Mouse (Mus musculus) midbrain, embryonic 11.5 days (tissue): ENCODE results near the gene Bpifa2. TPM values are rescaled to one million over a fixed set of nuclear protein-coding genes. Genes with fewer than 3 reads are reported as not detected.
A peak's percentile ranks its signal among the peaks of the same experiment; 100 is the strongest.

Source experiments
- ATAC-seq: fragments of 200-750 bp; cut with Nextera tagmentation; 2 replicates; pipeline ENCODE4 v1.8.0; 2017; ENCODE audit warnings: moderate TSS enrichment, moderate library complexity; ENCODE audit not compliant: low FRiP score
- DNase-seq: peaks from one replicate; pipeline ENCODE4 v3.0.0; 2015; ENCODE audit warnings: low spot score; ENCODE audit errors: missing footprints
- H3K27ac ChIP-seq: fragments of 300-500 bp; sonication (generic); 2 replicates; pipeline ENCODE4 v1.5.1; 2014; ENCODE audit warnings: low read depth, low read length
- H3K27me3 ChIP-seq: fragments of 300-500 bp; sonication (generic); 2 replicates; pipeline ENCODE4 v1.6.1; 2014; ENCODE audit warnings: mild to moderate bottlenecking, low read length, moderate library complexity, mixed read lengths; ENCODE audit not compliant: control insufficient read depth, insufficient read depth
- H3K36me3 ChIP-seq: fragments of 300-500 bp; sonication (generic); 2 replicates; pipeline ENCODE4 v1.6.1; 2014; ENCODE audit warnings: mild to moderate bottlenecking, low read length, moderate library complexity, mixed read lengths; ENCODE audit not compliant: control insufficient read depth, insufficient read depth
- H3K4me1 ChIP-seq: fragments of 300-500 bp; sonication (generic); 2 replicates; pipeline ENCODE4 v1.6.1; 2014; ENCODE audit warnings: low read length; ENCODE audit not compliant: control insufficient read depth, insufficient read depth
- H3K4me2 ChIP-seq: fragments of 300-500 bp; sonication (generic); 2 replicates; pipeline ENCODE4 v1.6.1; 2014; ENCODE audit warnings: mild to moderate bottlenecking, moderate library complexity
- H3K4me3 ChIP-seq: fragments of 300-500 bp; sonication (generic); 2 replicates; pipeline ENCODE4 v1.5.1; 2014; ENCODE audit warnings: low read depth, low read length
- H3K9ac ChIP-seq: fragments of 300-500 bp; sonication (generic); 2 replicates; pipeline ENCODE4 v1.6.1; 2014; ENCODE audit warnings: low read length
- H3K9me3 ChIP-seq: fragments of 300-500 bp; sonication (generic); 2 replicates; pipeline ENCODE4 v1.6.1; 2016; ENCODE audit warnings: low read length; ENCODE audit not compliant: control insufficient read depth
- WGBS: fragments of 180-500 bp; shearing (Covaris S2); extraction: QIAGEN DNeasy Blood & Tissue Kit; methylation state at CpG from one replicate; pipeline ENCODE4 v1.1.7; 2014; 5-methylcytosine and 5-hydroxymethylcytosine counted together
- polyA plus RNA-seq: library from polyadenylated mRNA; unstranded; fragments of >200 nt; fragmentation: Nextera tagmentation; extraction: Ambion mirVana; gene quantifications from 2 replicates; pipeline ENCODE4 v1.2.1, GENCODE M21; 2014

Gene Bpifa2
- not detected in 2 replicates for polyA plus RNA-seq

DNA sequence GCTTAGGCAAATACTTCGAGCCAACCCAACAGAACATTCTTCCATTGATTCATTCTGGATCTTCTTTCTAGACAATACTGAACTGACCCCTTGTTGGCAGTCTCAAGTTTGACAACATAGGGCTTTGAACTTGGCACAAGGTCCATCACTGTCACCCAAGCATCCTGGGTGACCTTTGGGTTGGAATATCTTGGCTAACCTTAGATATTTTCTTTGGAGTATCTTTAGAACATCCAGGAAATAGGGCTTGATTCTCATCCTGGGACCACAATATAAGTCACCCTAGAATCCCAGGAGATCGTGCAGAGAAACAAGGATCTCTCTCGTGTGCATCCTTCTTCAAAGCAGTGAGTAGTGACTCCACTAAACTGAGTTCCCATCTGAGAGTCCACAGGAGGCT lies at the start of gene Bpifa2:
TSS of gene Bpifa2 (plus strand) at position 301 of the 400 bp plus-strand sequence.
- H3K9me3 ChIP-seq: no peaks in the 10 kb centered on the region
- no peak within 1 kb of the TSS for H3K9ac ChIP-seq
- H3K4me2 ChIP-seq: no peak within 1 kb of the TSS
- H3K4me3 ChIP-seq: no peak within 1 kb of the TSS
- no peak for DNase-seq
- H3K4me1 ChIP-seq: peaks cover 2% of the 10 kb centered on the region; the same call in 1 of the 2 replicates
- no peak for ATAC-seq
- WGBS: 80% methylated on average over 3 of the region's 3 CpGs
- no peaks in the 10 kb centered on the region for H3K27me3 ChIP-seq
- no peak within 1 kb of the TSS for H3K27ac ChIP-seq
- no peaks in the 10 kb centered on the region for H3K36me3 ChIP-seq

DNA sequence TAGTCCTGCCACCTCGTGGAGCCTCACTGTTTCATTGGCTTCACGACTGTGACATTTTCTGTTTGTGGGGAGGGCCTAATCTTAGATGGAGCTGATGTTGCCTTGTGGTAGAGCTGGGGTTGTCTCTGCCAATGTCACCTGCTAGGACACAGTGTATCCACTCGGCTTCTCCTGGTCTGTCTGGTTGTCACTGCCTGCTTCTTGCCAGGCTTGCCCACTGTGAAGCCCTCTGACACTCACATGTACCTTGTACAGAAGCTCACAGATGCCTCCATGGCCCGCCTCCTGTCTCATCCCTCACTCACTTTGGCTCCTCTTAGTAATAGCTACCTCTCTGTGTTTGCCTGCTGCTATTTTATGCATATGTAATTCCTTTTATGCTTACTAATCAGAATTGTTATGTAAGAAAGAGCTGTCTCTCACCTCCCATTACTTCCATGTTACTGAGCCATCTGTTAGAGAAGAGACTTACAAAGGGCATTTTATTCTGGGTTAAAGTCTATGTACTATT lies 45.2 kb upstream of the Bpifa2 start:
- no peaks in the 10 kb centered on the region for H3K9me3 ChIP-seq
- ATAC-seq: no peak
- no peaks in the 10 kb centered on the region for H3K27me3 ChIP-seq
- no peak for DNase-seq
- no peak overlapping the region for H3K9ac ChIP-seq
- no peak overlapping the region for H3K27ac ChIP-seq
- H3K36me3 ChIP-seq: no peaks in the 10 kb centered on the region
- H3K4me2 ChIP-seq: no peak overlapping the region
- no peak overlapping the region for H3K4me3 ChIP-seq
- 68% methylated on average over 4 of the region's 4 CpGs for WGBS
- H3K4me1 ChIP-seq: no peaks in the 10 kb centered on the region

- Histone ChIP-seq H3K9me3 (no peaks in the 10 kb centered on the region), H3K9ac (no peak overlapping the region), H3K4me3 (no peak overlapping the region), H3K36me3 (no peaks in the 10 kb centered on the region), H3K4me2 (no peak overlapping the region), H3K27me3 (no peaks in the 10 kb centered on the region), H3K4me1 (no peaks in the 10 kb centered on the region), H3K27ac (no peak overlapping the region)
- no peak for DNase-seq
- ATAC-seq: no peak
- WGBS: 89% methylated on average over 1 of the region's 1 CpGs
These were observed 44.7 kb upstream of the Bpifa2 start for GRCm38 (mm10) chr2:153963334-153963733.

DNA sequence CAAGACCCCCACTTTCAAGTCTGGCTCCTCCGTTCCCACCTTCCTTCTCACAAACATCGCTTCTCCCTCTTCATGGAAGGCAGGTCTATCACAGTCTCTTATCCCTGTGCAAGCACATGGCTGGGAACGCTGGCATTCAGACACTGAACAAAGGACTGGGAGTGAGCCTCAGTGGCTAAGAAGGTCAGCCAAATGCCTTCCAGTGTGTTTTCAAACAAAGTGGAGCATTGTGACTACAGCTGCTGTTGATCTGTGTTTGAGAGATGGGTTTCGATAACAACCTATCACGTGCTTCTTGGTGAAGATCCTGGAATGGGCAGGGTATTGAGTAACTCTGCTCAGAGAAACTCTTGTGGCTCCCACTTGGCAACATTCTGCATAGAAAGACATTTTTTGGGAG lies 37.8 kb upstream of the Bpifa2 start:
- no peak overlapping the region for H3K4me2 ChIP-seq
- no peaks in the 10 kb centered on the region for H3K27me3 ChIP-seq
- no peak overlapping the region for H3K27ac ChIP-seq
- H3K4me1 ChIP-seq: no peaks in the 10 kb centered on the region
- H3K36me3 ChIP-seq: no peaks in the 10 kb centered on the region
- H3K4me3 ChIP-seq: no peak overlapping the region
- ATAC-seq (no peak), DNase-seq (no peak)
- 71% methylated on average over 5 of the region's 5 CpGs for WGBS
- no peaks in the 10 kb centered on the region for H3K9me3 ChIP-seq
- H3K9ac ChIP-seq: no peak overlapping the region

DNA sequence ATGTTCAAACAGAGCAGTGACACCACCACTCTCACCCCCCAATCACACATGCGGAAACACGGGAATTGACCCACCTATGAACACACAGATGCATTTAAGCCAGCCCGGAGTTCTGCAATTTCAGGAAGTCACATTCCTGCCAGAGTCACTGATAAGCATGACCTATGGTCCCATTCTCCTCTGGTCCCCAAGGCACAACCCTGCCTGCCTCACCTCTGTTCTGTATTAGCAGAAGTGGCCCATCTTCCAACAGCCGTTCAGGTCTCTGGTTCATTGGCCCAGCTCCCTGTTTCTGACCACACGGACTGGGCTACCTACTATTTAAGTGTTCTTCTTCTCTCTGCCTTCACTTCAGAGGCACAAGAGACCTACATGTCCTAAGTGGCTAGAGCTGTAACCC lies 33.5 kb upstream of the Bpifa2 start, which contains the start of gene Bpifa6:
TSS of gene Bpifa6 (plus strand) at position 364 of the 400 bp plus-strand sequence.
- no peak within 1 kb of the TSS for H3K4me3 ChIP-seq
- whole genome bisulfite sequencing: 95% methylated on average over 5 of the region's 5 CpGs
- no peaks in the 10 kb centered on the region for H3K27me3 ChIP-seq
- no peaks in the 10 kb centered on the region for H3K9me3 ChIP-seq
- no peak within 1 kb of the TSS for H3K27ac ChIP-seq
- no peak within 1 kb of the TSS for H3K4me2 ChIP-seq
- H3K4me1 ChIP-seq: no peaks in the 10 kb centered on the region
- ATAC-seq (no peak), DNase-seq (no peak)
- no peak within 1 kb of the TSS for H3K9ac ChIP-seq
- H3K36me3 ChIP-seq: no peaks in the 10 kb centered on the region

DNA sequence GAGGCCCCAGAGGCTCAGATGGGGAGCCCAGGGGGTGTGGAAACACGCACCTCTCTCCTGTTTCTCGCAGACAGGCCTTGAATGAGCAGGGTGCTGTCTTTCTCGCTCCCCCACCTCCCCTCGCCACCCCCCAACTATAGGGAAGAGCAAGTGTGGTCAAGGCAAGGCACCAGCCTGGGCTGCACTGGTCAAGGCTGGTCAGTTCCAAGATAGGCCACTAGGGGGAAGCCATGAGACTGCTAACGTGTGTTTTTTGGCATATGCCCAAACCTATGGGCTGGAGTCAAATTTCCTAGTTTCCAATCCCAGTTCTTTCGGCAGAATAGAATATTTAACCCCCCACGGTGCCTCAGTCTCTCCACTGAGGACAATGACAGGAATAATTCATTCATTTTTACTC lies 12.3 kb upstream of the Bpifa2 start:
- no peaks in the 10 kb centered on the region for H3K9me3 ChIP-seq
- no peaks in the 10 kb centered on the region for H3K27me3 ChIP-seq
- H3K4me3 ChIP-seq: no peak overlapping the region
- H3K4me1 ChIP-seq: no peaks in the 10 kb centered on the region
- H3K9ac ChIP-seq: no peak overlapping the region
- ATAC-seq (peak; percentile 50; the same call in 1 of the 2 replicates), DNase-seq (peak; percentile 98)
- no peak overlapping the region for H3K4me2 ChIP-seq
- H3K36me3 ChIP-seq: no peaks in the 10 kb centered on the region
- no peak overlapping the region for H3K27ac ChIP-seq
- 11% methylated on average over 7 of the region's 7 CpGs for WGBS

- DNase-seq: no peak
- Histone ChIP-seq H3K27ac (no peak overlapping the region), H3K9ac (no peak overlapping the region), H3K9me3 (no peaks in the 10 kb centered on the region), H3K4me3 (no peak overlapping the region), H3K4me1 (peaks cover 2% of the 10 kb centered on the region; the same call in 1 of the 2 replicates), H3K27me3 (no peaks in the 10 kb centered on the region), H3K36me3 (no peaks in the 10 kb centered on the region), H3K4me2 (no peak overlapping the region)
- ATAC-seq: no peak
- WGBS: 87% methylated on average over 3 of the region's 3 CpGs
These were observed 7.6 kb upstream of the Bpifa2 start for GRCm38 (mm10) chr2:154000501-154000900.

DNA sequence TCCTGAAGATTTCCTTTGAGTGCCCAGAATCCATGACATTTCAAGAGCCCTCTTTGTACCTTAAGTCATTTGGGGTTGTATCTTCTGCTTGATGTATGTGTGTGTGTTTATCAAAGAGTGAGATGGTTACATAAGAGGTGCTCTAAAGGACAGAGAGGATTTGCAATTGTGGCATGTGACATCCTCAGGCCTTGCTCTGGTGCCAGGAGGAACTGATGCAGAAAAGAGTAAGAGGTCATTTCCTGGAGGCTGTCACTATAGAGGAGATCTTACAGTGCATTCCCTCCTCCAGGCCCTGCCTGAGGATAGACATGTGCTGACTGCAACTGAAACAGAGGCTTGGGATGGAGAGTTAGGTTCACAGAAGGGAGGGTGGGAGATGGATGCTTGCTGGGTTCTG lies 7.0 kb upstream of the Bpifa2 start:
- Histone ChIP-seq H3K27me3 (no peaks in the 10 kb centered on the region), H3K4me1 (peaks cover 2% of the 10 kb centered on the region; the same call in 1 of the 2 replicates)
- DNase-seq: no peak

DNA sequence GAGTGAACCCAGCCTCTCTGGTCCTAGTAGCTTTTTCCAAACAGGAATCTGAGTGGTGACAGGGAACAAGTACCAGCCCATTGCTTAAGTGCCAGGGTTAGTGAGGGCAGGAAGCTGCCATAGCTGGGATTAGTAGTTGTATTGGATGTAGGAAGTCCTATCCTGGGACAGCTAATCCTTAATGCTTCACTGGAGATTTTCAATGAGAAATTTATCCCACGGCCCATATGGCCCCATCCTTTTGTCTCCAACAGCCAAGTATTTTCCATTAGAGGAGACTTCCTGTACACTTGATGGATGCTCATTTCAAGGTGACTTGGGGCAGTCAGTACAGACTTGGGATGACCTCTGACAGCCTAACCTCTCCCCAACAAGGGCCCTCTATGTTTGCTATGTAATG lies 3.6 kb upstream of the Bpifa2 start:
- Histone ChIP-seq H3K4me2 (no peak overlapping the region), H3K4me1 (peaks cover 2% of the 10 kb centered on the region; the same call in 1 of the 2 replicates), H3K36me3 (no peaks in the 10 kb centered on the region), H3K9me3 (no peaks in the 10 kb centered on the region), H3K9ac (no peak overlapping the region), H3K4me3 (no peak overlapping the region), H3K27me3 (no peaks in the 10 kb centered on the region), H3K27ac (no peak overlapping the region)
- ATAC-seq: no peak
- no peak for DNase-seq
- 34% methylated on average over 1 of the region's 1 CpGs for WGBS

More for the DNA sequence above, 7.0 kb upstream of the Bpifa2 start:
- no peak overlapping the region for H3K9ac ChIP-seq
- H3K36me3 ChIP-seq: no peaks in the 10 kb centered on the region
- H3K4me2 ChIP-seq: no peak overlapping the region
- no peak overlapping the region for H3K4me3 ChIP-seq
- no peaks in the 10 kb centered on the region for H3K9me3 ChIP-seq
- H3K27ac ChIP-seq: no peak overlapping the region
- no peak for ATAC-seq
